Mouse (Mus musculus) liver, embryonic 12.5 days (tissue): ENCODE measurements around the gene Rptor. TPM values are rescaled to one million over a fixed set of nuclear protein-coding genes. Genes with fewer than 3 reads are reported as not detected.

Source experiments
- ATAC-seq: fragments of 200-750 bp; cut with Nextera tagmentation; 2 replicates; pipeline ENCODE4 v1.8.0; 2017; ENCODE audit warnings: moderate number of reproducible peaks, mild to moderate bottlenecking, moderate library complexity
- H3K27ac ChIP-seq: fragments of 300-500 bp; sonication (generic); 2 replicates; pipeline ENCODE4 v1.5.1; 2016; ENCODE audit warnings: mild to moderate bottlenecking
- H3K27me3 ChIP-seq: fragments of 300-500 bp; sonication (generic); replicated peaks from 2 replicates; pipeline ENCODE4 v1.6.1; 2016; ENCODE audit warnings: mild to moderate bottlenecking, moderate library complexity
- H3K36me3 ChIP-seq: fragments of 300-500 bp; sonication (generic); 2 replicates; pipeline ENCODE4 v1.6.1; 2016; ENCODE audit warnings: mild to moderate bottlenecking, moderate library complexity
- H3K4me1 ChIP-seq: fragments of 300-500 bp; sonication (generic); 2 replicates; pipeline ENCODE4 v1.6.1; 2016
- H3K4me2 ChIP-seq: fragments of 300-500 bp; sonication (generic); 2 replicates; pipeline ENCODE4 v1.6.1; 2016; ENCODE audit warnings: mild to moderate bottlenecking, moderate library complexity
- H3K4me3 ChIP-seq: fragments of 300-500 bp; sonication (generic); 2 replicates; pipeline ENCODE4 v1.5.1; 2016; ENCODE audit warnings: mild to moderate bottlenecking, moderate library complexity
- H3K9ac ChIP-seq: fragments of 300-500 bp; sonication (generic); 2 replicates; pipeline ENCODE4 v1.6.1; 2016; ENCODE audit warnings: mild to moderate bottlenecking, moderate library complexity
- H3K9me3 ChIP-seq: fragments of 300-500 bp; sonication (generic); replicated peaks from 2 replicates; pipeline ENCODE4 v1.6.1; 2016; ENCODE audit warnings: mild to moderate bottlenecking, moderate library complexity
- WGBS: fragments of 180-500 bp; shearing (Covaris S2); methylation state at CpG from one replicate; pipeline ENCODE4 v1.1.7; 2016; ENCODE audit not compliant: insufficient replicate concordance; 5-methylcytosine and 5-hydroxymethylcytosine counted together
- polyA plus RNA-seq: library from polyadenylated mRNA; unstranded; fragments of >200 nt; fragmentation: Nextera tagmentation; extraction: Ambion mirVana; gene quantifications from 2 replicates; pipeline ENCODE4 v1.2.1, GENCODE M21; 2016

The Rptor gene
- polyA plus RNA-seq, 1 experiment from 2014 or later, result 11.3 TPM

- H3K9ac ChIP-seq, result no peak overlapping the region
- H3K36me3 ChIP-seq, result peaks cover 16% of the 10 kb centered on the region
- no peaks in the 10 kb centered on the region for H3K27me3 ChIP-seq
- H3K4me2 ChIP-seq, result no peak overlapping the region
- no peak for ATAC-seq
- WGBS, result 78% methylated on average over 5 of the region's 5 CpGs
- H3K4me3 ChIP-seq, result no peak overlapping the region
- H3K9me3 ChIP-seq, result no peaks in the 10 kb centered on the region
- H3K27ac ChIP-seq, result no peak overlapping the region
- H3K4me1 ChIP-seq, result peaks cover 34% of the 10 kb centered on the region
These were observed 128.7 kb downstream of the Rptor start for GRCm38 (mm10) chr11:119731382-119731781.

- Histone ChIP-seq H3K36me3 (peaks cover 8% of the 10 kb centered on the region; the same call in 1 of the 2 replicates), H3K9me3 (no peaks in the 10 kb centered on the region), H3K27ac (no peak overlapping the region), H3K4me3 (no peak overlapping the region), H3K27me3 (no peaks in the 10 kb centered on the region), H3K4me2 (no peak overlapping the region), H3K4me1 (peaks cover 44% of the 10 kb centered on the region), H3K9ac (no peak overlapping the region)
- ATAC-seq, result no peak
- WGBS, result 58% methylated on average over 1 of the region's 1 CpGs
These were observed 129.7 kb downstream of the Rptor start for GRCm38 (mm10) chr11:119732362-119732761.

GRCm38 (mm10) chr11:119732961-119733656, 130.4 kb downstream of the Rptor start:
- Histone ChIP-seq H3K27ac (no peak overlapping the region), H3K4me1 (peaks cover 44% of the 10 kb centered on the region), H3K36me3 (peaks cover 8% of the 10 kb centered on the region; the same call in 1 of the 2 replicates), H3K9ac (no peak overlapping the region), H3K27me3 (no peaks in the 10 kb centered on the region), H3K4me2 (no peak overlapping the region), H3K9me3 (no peaks in the 10 kb centered on the region), H3K4me3 (no peak overlapping the region)
- 35% methylated on average over 4 of the region's 4 CpGs for WGBS
- no peak for ATAC-seq

GRCm38 (mm10) chr11:119733657-119733990, 130.9 kb downstream of the Rptor start:
- H3K27me3 ChIP-seq, result no peaks in the 10 kb centered on the region
- 90% methylated on average over 7 of the region's 7 CpGs for WGBS
- H3K9ac ChIP-seq, result no peak overlapping the region
- peaks cover 44% of the 10 kb centered on the region for H3K4me1 ChIP-seq
- no peaks in the 10 kb centered on the region for H3K9me3 ChIP-seq
- H3K4me2 ChIP-seq, result no peak overlapping the region
- no peak overlapping the region for H3K27ac ChIP-seq
- H3K4me3 ChIP-seq, result no peak overlapping the region
- ATAC-seq, result no peak
- H3K36me3 ChIP-seq, result peaks cover 8% of the 10 kb centered on the region; the same call in 1 of the 2 replicates

GRCm38 (mm10) chr11:119735152-119735551, 132.4 kb downstream of the Rptor start:
- peaks cover 8% of the 10 kb centered on the region; the same call in 1 of the 2 replicates for H3K36me3 ChIP-seq
- H3K9me3 ChIP-seq, result no peaks in the 10 kb centered on the region
- peaks cover 44% of the 10 kb centered on the region for H3K4me1 ChIP-seq
- H3K27me3 ChIP-seq, result no peaks in the 10 kb centered on the region
- no peak overlapping the region for H3K27ac ChIP-seq
- H3K4me2 ChIP-seq, result no peak overlapping the region
- H3K4me3 ChIP-seq, result no peak overlapping the region
- no peak for ATAC-seq
- 87% methylated on average over 2 of the region's 2 CpGs for WGBS
- no peak overlapping the region for H3K9ac ChIP-seq

GRCm38 (mm10) chr11:119738990-119739846, 136.5 kb downstream of the Rptor start:
- Histone ChIP-seq H3K9me3 (no peaks in the 10 kb centered on the region), H3K36me3 (peaks cover 13% of the 10 kb centered on the region), H3K27me3 (no peaks in the 10 kb centered on the region), H3K9ac (no peak overlapping the region), H3K4me1 (peaks cover 16% of the 10 kb centered on the region; the same call in 1 of the 2 replicates), H3K4me3 (no peak overlapping the region), H3K27ac (no peak overlapping the region), H3K4me2 (no peak overlapping the region)
- 71% methylated on average over 7 of the region's 7 CpGs for WGBS
- no peak for ATAC-seq

GRCm38 (mm10) chr11:119741401-119741800, 138.7 kb downstream of the Rptor start:
- peaks cover 12% of the 10 kb centered on the region for H3K4me1 ChIP-seq
- H3K9me3 ChIP-seq, result no peaks in the 10 kb centered on the region
- no peak overlapping the region for H3K27ac ChIP-seq
- H3K4me3 ChIP-seq, result no peak overlapping the region
- H3K36me3 ChIP-seq, result peaks cover 25% of the 10 kb centered on the region
- H3K9ac ChIP-seq, result no peak overlapping the region
- ATAC-seq, result no peak
- H3K4me2 ChIP-seq, result no peak overlapping the region
- H3K27me3 ChIP-seq, result no peaks in the 10 kb centered on the region
- WGBS, result 67% methylated on average over 1 of the region's 1 CpGs

- peaks cover 25% of the 10 kb centered on the region for H3K36me3 ChIP-seq
- H3K4me1 ChIP-seq, result peaks cover 18% of the 10 kb centered on the region
- no peaks in the 10 kb centered on the region for H3K9me3 ChIP-seq
- no peak overlapping the region for H3K4me3 ChIP-seq
- no peak overlapping the region for H3K4me2 ChIP-seq
- no peak overlapping the region for H3K27ac ChIP-seq
- no peak for ATAC-seq
- 89% methylated on average over 4 of the region's 4 CpGs for WGBS
- no peaks in the 10 kb centered on the region for H3K27me3 ChIP-seq
- H3K9ac ChIP-seq, result no peak overlapping the region
These were observed 141.7 kb downstream of the Rptor start for GRCm38 (mm10) chr11:119744436-119744835.

- H3K4me3 ChIP-seq, result no peak overlapping the region
- H3K9me3 ChIP-seq, result no peaks in the 10 kb centered on the region
- H3K36me3 ChIP-seq, result peaks cover 25% of the 10 kb centered on the region
- ATAC-seq, result no peak
- H3K4me1 ChIP-seq, result peaks cover 18% of the 10 kb centered on the region
- H3K4me2 ChIP-seq, result no peak overlapping the region
- no peak overlapping the region for H3K9ac ChIP-seq
- H3K27ac ChIP-seq, result no peak overlapping the region
- H3K27me3 ChIP-seq, result no peaks in the 10 kb centered on the region
- 87% methylated on average over 7 of the region's 7 CpGs for WGBS
These were observed 142.6 kb downstream of the Rptor start for GRCm38 (mm10) chr11:119745333-119745732.

GRCm38 (mm10) chr11:119754459-119754858, 151.8 kb downstream of the Rptor start:
- Histone ChIP-seq H3K27me3 (no peaks in the 10 kb centered on the region), H3K9ac (no peak overlapping the region), H3K36me3 (peaks cover 34% of the 10 kb centered on the region), H3K4me1 (no peaks in the 10 kb centered on the region), H3K27ac (no peak overlapping the region), H3K9me3 (no peaks in the 10 kb centered on the region), H3K4me2 (no peak overlapping the region), H3K4me3 (no peak overlapping the region)
- no peak for ATAC-seq
- WGBS, result 84% methylated on average over 6 of the region's 6 CpGs

GRCm38 (mm10) chr11:119758214-119758613, 155.5 kb downstream of the Rptor start:
- Histone ChIP-seq H3K27me3 (no peaks in the 10 kb centered on the region), H3K4me3 (no peak overlapping the region), H3K4me2 (no peak overlapping the region), H3K27ac (no peak overlapping the region), H3K36me3 (peaks cover 39% of the 10 kb centered on the region), H3K4me1 (no peaks in the 10 kb centered on the region), H3K9me3 (no peaks in the 10 kb centered on the region), H3K9ac (no peak overlapping the region)
- ATAC-seq, result no peak
- WGBS, result 89% methylated on average over 5 of the region's 5 CpGs

- no peak overlapping the region for H3K9ac ChIP-seq
- H3K4me1 ChIP-seq, result no peaks in the 10 kb centered on the region
- peaks cover 39% of the 10 kb centered on the region for H3K36me3 ChIP-seq
- no peak for ATAC-seq
- 87% methylated on average over 7 of the region's 7 CpGs for WGBS
- no peak overlapping the region for H3K4me2 ChIP-seq
- no peak overlapping the region for H3K4me3 ChIP-seq
- no peaks in the 10 kb centered on the region for H3K9me3 ChIP-seq
- no peaks in the 10 kb centered on the region for H3K27me3 ChIP-seq
- H3K27ac ChIP-seq, result no peak overlapping the region
These were observed 156.1 kb downstream of the Rptor start for GRCm38 (mm10) chr11:119758705-119759327.
